Mouse (Mus musculus) kidney, postnatal 25 days (tissue): Measurements from ENCODE around the gene Asb16.
A peak's percentile ranks its signal among the peaks of the same experiment; 100 is the strongest.

Source experiments
- DNase-seq, 2 experiments: peaks; one replicate each; pipeline ENCODE4 v3.0.0; 2021; ENCODE audit warnings: mixed read lengths in 2 of 2

Gene Asb16

DNA sequence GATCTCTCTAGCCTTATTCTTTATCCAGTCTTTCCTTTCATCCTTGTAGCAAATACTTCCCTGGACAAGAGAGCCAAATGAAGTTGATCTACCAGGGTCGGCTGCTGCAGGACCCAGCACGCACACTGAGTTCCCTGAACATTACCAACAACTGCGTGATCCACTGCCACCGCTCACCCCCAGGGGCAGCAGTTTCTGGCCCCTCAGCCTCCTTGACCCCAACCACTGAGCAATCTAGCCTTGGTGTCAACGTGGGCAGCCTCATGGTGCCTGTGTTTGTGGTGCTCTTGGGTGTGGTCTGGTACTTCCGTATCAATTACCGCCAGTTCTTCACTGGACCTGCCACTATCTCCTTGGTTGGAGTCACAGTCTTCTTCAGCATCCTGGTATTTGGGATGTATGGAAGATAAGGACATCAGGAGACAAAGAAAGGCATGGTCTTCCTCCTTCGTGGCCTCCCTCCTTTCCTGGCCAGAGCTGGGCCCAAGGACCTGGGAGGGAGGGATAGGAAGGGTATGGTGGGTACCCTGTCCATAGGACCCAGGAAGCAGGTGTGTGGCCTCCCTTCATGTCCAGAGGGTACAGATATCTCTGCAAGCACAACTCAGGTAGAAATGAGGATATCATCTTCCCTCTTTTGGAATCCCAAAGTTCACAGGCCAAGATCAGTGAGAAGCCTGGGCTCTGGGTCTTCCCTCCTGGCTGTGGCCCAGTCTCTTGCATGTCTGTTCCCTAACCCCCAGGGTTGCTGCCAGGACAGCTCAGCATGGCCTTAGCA lies 19.7 kb downstream of the Asb16 start:
- no peak for DNase-seq

DNA sequence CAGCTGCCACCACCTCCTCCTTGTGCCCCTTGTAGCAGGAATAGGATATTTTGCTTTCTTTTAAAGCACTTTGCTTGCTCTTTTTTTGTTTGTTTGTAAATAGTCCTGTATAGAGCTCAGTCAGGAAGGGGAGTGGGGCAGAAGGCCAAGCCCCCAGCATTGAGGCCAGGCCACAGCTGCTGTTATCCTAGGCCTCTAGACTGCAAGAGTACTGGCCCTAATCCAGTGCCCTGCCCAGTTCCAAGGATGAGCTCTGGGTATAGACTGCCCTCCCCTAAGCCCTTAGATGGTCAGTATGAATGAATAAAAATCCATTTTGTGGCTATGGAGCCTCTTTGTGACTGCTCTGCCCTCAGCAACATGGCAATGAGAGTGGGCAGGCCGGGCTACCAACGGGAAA lies 20.4 kb downstream of the Asb16 start:
- no peak for DNase-seq

GRCm38 (mm10) chr11:102289511-102290100 lies 21.1 kb downstream of the Asb16 start:
- no peak for DNase-seq

GRCm38 (mm10) chr11:102290141-102290540 lies 21.6 kb downstream of the Asb16 start:
- DNase-seq = no peak

GRCm38 (mm10) chr11:102291051-102291535 lies 22.6 kb downstream of the Asb16 start:
- no peak for DNase-seq

GRCm38 (mm10) chr11:102293971-102294370 lies 25.4 kb downstream of the Asb16 start:
- DNase-seq = peak in 1 of 2 experiments; percentile 40

DNA sequence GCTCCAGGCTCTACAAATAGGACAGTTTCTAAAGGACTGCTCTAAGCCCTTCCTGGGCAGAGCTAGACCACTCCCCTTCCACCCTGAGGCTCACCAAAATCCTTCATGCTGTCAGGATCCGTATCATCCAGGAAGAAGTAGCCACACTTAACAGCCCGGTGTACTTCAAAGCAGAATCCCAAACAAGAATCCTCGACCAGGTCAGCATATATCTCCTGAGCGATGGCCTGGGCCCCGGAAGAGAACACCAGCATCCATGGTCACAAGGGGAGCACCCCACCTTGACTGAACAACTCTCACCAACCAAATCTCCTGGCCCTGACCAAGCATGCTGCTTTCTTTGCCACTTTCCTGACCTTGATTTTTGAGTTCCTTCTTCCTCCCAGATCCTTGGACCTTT lies 25.9 kb downstream of the Asb16 start:
- no peak for DNase-seq

- DNase-seq = peak in 1 of 2 experiments; percentile 43
These were observed 26.5 kb downstream of the Asb16 start for GRCm38 (mm10) chr11:102294887-102295597.

DNA sequence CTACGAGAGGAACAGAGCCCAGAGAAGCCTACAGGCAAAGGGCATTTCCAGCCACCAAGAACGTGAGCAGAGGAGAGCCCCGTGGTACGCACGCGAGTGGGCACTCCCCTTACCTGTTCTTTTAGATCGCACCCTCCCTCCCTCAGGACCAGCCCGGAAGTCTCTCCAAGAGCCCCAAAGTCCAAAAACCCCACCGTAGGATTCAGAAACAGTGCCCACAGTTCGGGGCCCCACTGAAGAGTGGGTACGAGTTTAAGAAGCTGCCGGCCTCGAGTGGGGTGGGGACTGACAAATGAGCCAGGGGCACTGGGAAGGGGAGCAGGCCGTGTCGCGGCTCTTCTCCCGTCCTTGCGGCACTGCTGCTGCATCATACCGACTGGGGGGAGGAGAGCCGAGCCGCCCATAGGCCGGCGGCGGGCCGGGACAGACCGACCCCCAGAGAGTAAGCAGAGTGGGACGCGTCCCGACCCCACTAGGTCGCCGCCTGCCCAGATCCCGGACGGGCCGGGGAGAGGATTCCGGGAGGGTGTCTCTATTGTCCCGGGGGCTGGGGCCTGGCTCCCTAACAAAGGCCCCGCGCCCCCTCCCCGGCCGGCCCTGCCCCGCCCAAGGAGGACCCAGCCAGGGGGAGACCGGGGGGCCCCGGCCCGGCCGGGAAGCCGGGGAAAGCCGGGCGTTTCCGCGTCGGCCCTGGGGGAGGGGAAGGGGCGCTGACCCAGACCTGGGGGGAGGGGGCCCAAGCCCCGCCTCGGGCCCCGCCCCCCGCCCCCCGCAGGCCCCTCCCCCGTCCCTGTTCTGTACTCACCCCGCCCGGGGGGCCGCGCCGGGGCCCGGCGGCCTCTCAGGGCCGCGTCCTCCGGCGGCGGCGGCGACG lies 27.3 kb downstream of the Asb16 start:
- DNase-seq = peak; percentile 53 to 81

GRCm38 (mm10) chr11:102296491-102297472 lies 28.2 kb downstream of the Asb16 start, which contains the start of gene Atxn7l3:
Gene Atxn7l3, minus strand, starts transcription at chr11:102296631.
- peak; percentile 99 to 100 for DNase-seq

- DNase-seq = no peak
These were observed 29.3 kb downstream of the Asb16 start for GRCm38 (mm10) chr11:102297577-102298556.

DNA sequence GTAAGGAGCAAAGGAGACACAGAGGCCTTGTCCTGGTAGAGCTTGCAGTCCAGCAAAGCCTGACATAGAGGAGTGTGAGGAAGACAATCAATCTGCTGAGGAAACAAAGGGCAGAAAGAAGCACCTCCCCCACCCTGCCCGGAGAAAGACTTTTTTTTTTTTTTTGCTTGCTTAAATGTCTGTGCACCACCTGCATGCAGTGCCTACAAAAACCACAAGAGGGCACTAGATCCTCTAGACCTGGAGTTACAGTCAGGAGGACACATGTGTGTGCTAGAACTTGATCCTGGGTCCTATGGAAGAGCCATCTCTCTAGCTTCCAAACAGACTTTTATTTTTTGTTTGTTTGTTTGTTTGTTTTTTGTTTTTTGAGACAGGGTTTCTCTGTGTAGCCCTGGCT lies 31.3 kb downstream of the Asb16 start:
- DNase-seq = peak; percentile 56 to 83

- no peak for DNase-seq
These were observed 35.6 kb downstream of the Asb16 start for GRCm38 (mm10) chr11:102304141-102304540.

- DNase-seq = no peak
These were observed 36.8 kb downstream of the Asb16 start for GRCm38 (mm10) chr11:102305359-102305758.

DNA sequence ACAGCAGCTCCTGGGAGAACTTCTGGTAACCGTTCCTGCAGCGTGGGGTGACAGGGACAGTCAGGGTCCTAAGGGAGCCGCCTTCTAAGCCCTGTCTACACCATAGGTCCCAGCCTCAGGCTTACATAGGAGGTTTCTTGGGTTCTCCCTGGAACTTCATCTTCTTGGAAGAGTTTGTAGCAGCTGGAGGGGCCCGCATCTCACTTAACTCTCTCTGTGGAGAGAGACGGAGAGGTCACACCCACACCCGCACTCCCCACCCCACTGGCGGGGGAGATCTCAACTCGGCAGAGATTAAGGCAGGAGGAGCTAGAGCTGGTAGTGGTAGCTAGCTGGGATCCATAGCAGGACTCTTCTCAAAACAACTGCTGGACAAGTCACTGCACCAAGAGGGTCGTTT lies 39.6 kb downstream of the Asb16 start:
- DNase-seq = peak in 1 of 2 experiments; percentile 39

DNA sequence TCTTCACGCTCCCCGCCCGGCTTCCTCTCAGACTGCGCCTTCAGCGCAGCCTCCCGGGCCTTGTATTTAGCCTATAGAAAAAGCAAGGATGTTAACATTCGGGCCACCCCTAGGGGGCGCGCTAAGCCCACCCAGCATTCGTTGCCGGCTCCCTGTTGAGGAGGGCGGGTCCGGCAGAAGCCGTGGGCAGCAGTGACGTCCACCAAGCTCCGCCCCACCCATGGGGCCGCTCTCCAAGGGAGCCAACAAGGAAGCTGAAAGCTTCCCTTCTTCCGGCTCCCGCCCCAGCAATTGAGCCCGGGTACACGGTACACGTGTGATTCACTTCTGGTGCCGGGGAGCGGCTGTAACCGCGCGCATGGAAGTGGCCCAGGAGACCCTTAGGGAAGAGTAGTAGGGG lies 40.4 kb downstream of the Asb16 start:
- peak; percentile 96 to 98 for DNase-seq

GRCm38 (mm10) chr11:102309821-102310617 lies 41.5 kb downstream of the Asb16 start:
- DNase-seq = peak in 1 of 2 experiments; percentile 57

GRCm38 (mm10) chr11:102310768-102311695 lies 42.5 kb downstream of the Asb16 start:
- peak; percentile 9 to 72 for DNase-seq
